Mouse (Mus musculus) cerebellum, postnatal 25 days (tissue): ENCODE measurements around the gene Lrp10.

Experiments
- DNase-seq, 2 experiments: peaks; one replicate each; pipeline ENCODE4 v3.0.0; 2021; ENCODE audit warnings: mixed read lengths in 2 of 2

The Lrp10 gene

GRCm38 (mm10) chr14:54463959-54464292 is at the start of gene Lrp10:
Gene Lrp10 (plus strand): TSS chr14:54464137.
- peak; percentile 91 to 95 for DNase-seq

DNA sequence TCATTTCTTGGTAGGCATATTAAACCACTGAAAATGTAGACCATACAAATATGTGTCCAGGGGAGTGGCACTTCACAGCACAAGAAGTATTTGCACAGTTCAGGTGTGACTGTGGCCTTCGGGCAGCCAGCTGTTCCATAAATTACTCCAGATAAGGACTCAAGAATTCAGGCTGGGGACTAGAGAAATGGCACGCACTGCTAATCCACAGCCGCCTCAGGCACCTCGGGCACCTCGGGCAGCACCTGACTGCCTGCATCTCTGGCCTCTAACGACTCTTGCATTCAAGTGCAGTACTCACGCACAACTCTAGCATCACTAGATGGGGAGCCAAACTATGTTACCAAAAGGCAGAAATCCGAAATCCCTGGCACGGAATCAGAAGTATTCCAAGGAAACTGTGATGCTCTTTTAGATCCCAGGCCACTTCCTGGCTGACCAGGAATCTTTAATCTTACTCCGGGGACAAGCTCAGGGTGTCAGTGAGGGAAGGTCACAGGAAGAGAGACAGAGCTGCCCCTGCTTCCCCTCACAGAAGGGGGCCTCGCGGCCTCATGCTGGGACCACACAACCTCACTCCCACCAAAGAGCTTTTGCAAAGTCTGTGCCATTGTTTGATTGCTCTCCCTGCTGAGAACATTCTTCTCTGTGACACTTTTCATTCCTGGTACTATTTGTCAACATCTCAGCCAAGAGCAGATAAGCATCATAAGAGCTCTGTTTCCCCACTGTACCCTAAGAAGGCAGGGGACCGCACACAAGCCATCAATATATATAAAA is 48.5 kb upstream of the Lrp10 start:
- no peak for DNase-seq

GRCm38 (mm10) chr14:54416229-54416775 is 47.6 kb upstream of the Lrp10 start:
- DNase-seq, result no peak

DNA sequence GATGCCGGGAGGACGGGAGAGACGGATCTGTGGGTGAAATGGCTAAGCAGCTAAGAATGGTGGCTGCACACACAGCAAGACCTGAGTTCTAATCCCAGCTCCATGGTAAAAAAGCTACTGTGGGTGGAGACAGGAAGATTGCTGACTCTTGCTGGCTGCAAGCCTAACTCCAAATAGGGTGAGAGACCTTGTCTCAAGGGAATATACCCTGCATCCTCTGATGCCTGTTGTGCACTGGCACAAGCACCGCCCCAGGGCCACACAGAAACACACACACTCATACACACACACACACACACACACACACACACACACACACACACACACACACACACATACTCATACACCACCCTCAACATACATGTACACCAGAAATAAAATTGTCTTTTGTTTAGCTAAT is 47.1 kb upstream of the Lrp10 start:
- DNase-seq, result no peak

- DNase-seq, result no peak
These were observed 46.3 kb upstream of the Lrp10 start, which contains the start of gene Slc7a7 for GRCm38 (mm10) chr14:54417623-54418081. Gene Slc7a7 (minus strand): TSS chr14:54417780.

GRCm38 (mm10) chr14:54421014-54421413 is 42.9 kb upstream of the Lrp10 start:
- DNase-seq, result no peak

- DNase-seq, result no peak
These were observed 40.5 kb upstream of the Lrp10 start for GRCm38 (mm10) chr14:54423406-54423805.

GRCm38 (mm10) chr14:54424634-54425033 is 39.3 kb upstream of the Lrp10 start:
- no peak for DNase-seq

GRCm38 (mm10) chr14:54425540-54425939 is 38.4 kb upstream of the Lrp10 start:
- no peak for DNase-seq

GRCm38 (mm10) chr14:54426003-54426688 is 37.8 kb upstream of the Lrp10 start:
- DNase-seq, result no peak

DNA sequence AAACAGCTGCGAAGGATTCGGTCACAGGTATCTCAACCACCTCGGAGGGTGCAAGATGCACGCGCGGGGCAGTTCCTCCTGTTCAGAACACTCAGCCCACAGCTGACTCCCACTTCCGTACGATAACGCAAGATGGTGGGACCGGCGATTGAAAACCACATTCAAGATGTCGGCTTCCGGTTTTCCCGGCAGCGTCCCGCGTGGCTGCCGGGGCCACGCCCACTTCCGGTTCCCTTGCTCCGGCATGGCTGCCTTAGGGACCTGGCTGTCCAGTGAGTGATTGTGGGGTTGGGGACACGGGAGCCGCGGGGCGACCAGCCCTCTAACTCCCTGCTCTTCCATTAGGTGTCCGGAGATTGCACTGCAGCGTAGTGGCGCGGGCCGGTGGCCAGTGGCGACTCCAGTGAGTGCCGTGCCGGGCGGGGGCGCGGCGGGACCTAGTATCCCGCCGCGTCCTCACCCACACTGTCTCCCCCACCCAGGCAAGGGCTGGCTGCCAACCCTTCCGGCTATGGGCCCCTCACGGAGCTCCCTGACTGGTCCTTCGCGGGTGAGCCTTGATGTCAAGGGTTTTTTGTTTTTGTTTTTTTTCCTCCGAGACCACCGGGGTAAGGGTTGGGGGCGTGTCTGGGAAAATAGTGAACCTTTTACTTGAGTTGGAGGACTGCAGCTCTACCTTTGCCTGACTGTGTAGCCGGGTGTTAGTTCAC is 37.1 kb upstream of the Lrp10 start, which contains the start of gene Mrpl52:
Mrpl52 (plus strand) TSS at position 221 of the 710 bp plus-strand sequence.
- peak; percentile 92 to 95 for DNase-seq

- DNase-seq, result no peak
These were observed 36.2 kb upstream of the Lrp10 start for GRCm38 (mm10) chr14:54427696-54428095.

- DNase-seq, result no peak
These were observed 35.5 kb upstream of the Lrp10 start for GRCm38 (mm10) chr14:54428421-54428820.

- no peak for DNase-seq
These were observed 34.4 kb upstream of the Lrp10 start for GRCm38 (mm10) chr14:54429332-54430093.

DNA sequence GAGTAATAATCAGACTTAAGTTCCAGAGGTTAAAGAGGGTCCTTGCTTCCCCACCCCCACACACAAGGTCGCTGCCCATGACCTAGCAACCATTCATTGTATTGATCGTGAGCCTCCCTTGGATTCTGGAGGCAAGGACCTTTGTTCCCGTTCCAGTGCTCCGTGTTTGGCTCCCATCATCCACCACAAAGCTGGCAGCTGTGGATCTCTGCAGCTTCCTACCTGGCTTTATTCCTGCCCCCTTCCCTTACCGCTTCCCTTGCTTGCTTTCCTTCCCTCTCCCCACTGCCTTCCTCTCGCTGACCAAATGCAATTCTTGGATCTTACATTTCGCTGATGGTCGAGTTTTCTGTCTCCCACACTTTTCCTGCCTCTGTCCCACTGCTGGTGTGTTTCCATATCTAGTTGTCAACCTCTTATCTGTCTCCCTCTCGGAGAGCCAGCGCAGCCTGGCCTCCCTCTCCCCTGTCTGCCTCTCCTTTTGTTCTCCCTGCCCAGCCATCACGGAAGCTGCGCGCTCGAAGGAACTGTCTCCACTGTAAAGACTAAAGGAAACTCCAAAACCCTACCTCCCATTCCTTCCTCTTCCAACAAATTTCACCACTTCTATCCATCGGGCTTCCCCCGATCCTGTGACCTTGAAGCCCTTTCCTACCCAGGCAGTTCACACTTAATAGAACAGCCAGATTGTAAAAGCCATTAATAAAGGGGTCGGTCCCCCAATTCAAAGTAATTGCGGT is 33.4 kb upstream of the Lrp10 start:
- DNase-seq, result no peak

DNA sequence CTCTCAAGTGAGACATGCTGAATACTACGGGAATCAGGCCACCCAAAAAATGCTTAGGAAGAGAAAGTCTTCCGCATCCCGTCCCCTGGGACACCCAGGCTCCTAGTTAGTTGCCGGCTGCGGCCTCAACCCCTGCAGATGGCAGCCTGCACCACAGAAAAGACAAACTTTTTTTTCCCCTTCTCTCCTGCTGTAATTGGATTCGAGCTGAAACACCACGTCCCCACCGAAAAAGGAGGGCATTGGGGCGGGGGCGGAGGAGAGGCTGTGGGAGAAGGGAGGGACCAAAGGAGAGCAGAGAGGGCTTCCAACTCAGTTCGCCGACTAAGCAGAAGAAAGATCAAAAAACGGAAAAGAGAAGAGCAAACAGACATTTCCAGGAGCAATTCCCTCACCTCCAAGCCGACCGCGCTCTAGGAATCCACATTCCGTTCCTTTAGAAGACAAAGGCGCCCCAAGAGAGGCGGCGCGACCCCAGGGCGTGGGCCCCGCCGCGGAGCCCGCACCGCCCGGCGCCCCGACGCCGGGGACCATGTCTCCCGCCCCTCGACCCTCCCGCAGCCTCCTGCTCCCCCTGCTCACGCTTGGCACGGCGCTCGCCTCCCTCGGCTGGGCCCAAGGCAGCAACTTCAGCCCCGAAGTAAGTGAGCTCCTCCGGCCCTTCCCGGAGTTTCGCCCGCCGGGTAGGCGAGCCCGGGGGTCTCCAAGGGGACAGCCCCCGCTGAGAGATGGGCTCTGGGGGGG is 32.4 kb upstream of the Lrp10 start, which contains the start of gene Mmp14:
Mmp14 (plus strand) TSS at position 279 of the 744 bp plus-strand sequence.
- DNase-seq, result peak in 1 of 2 experiments; percentile 37

- peak in 1 of 2 experiments; percentile 31 for DNase-seq
These were observed 31.7 kb upstream of the Lrp10 start for GRCm38 (mm10) chr14:54432078-54432836.

- DNase-seq, result peak in 1 of 2 experiments; percentile 35
These were observed 30.8 kb upstream of the Lrp10 start for GRCm38 (mm10) chr14:54432837-54433830.
